Mouse (Mus musculus) lung, postnatal 0 days (tissue): Measurements from ENCODE around the gene Ugt1a9. TPM values are rescaled to one million over a fixed set of nuclear protein-coding genes. Genes with fewer than 3 reads are reported as not detected.

Source experiments
- ATAC-seq: fragments of 200-750 bp; cut with Nextera tagmentation; 2 replicates; pipeline ENCODE4 v1.8.0; 2017; ENCODE audit warnings: moderate library complexity
- DNase-seq: peaks from one replicate; pipeline ENCODE4 v3.0.0-alpha.2; 2016; ENCODE audit warnings: low spot score
- H3K27ac ChIP-seq: fragments of 300-500 bp; sonication (generic); 2 replicates; pipeline ENCODE4 v1.5.1; 2014; ENCODE audit warnings: antibody characterized with exemption, mild to moderate bottlenecking, low read length, mixed read lengths
- H3K27me3 ChIP-seq: fragments of 300-500 bp; sonication (generic); replicated peaks from 2 replicates; pipeline ENCODE4 v1.6.1; 2014; ENCODE audit warnings: low read length, mixed read lengths; ENCODE audit not compliant: insufficient read depth
- H3K36me3 ChIP-seq: fragments of 300-500 bp; sonication (generic); 2 replicates; pipeline ENCODE4 v1.6.1; 2014; ENCODE audit warnings: low read length, mixed read lengths; ENCODE audit not compliant: insufficient read depth
- H3K4me1 ChIP-seq: fragments of 300-500 bp; sonication (generic); 2 replicates; pipeline ENCODE4 v1.6.1; 2014; ENCODE audit warnings: antibody characterized with exemption, low read depth, low read length, mixed read lengths; ENCODE audit not compliant: insufficient read depth
- H3K4me2 ChIP-seq: fragments of 300-500 bp; sonication (generic); replicated peaks from 2 replicates; pipeline ENCODE4 v1.6.1; 2014; ENCODE audit warnings: low read depth, mild to moderate bottlenecking, low read length, moderate library complexity, mixed read lengths
- H3K4me3 ChIP-seq: fragments of 300-500 bp; sonication (generic); 2 replicates; pipeline ENCODE4 v1.5.1; 2014; ENCODE audit warnings: low read depth, low read length
- H3K9ac ChIP-seq: fragments of 300-500 bp; sonication (generic); replicated peaks from 2 replicates; pipeline ENCODE4 v1.6.1; 2014; ENCODE audit warnings: low read depth, mild to moderate bottlenecking
- H3K9me3 ChIP-seq: fragments of 300-500 bp; sonication (generic); 2 replicates; pipeline ENCODE4 v1.6.1; 2016; ENCODE audit warnings: low read length, mixed read lengths
- CTCF ChIP-seq: IDR thresholded peaks from 2 replicates; pipeline ENCODE4 v1.5.1; 2016; ENCODE audit warnings: antibody characterized with exemption, mild to moderate bottlenecking
- EP300 ChIP-seq: IDR thresholded peaks from 2 replicates; pipeline ENCODE4 v1.6.1; 2016; ENCODE audit warnings: antibody characterized with exemption, mild to moderate bottlenecking, control low read depth
- WGBS: fragments of 180-500 bp; shearing (Covaris S2); extraction: QIAGEN DNeasy Blood & Tissue Kit; methylation state at CpG from one replicate; pipeline ENCODE4 v1.1.7; 2014; 5-methylcytosine and 5-hydroxymethylcytosine counted together
- polyA plus RNA-seq: library from polyadenylated mRNA; unstranded; fragments of >200 nt; fragmentation: Nextera tagmentation; extraction: Ambion mirVana; gene quantifications from 2 replicates; pipeline ENCODE4 v1.2.1, GENCODE M21; 2015

Ugt1a9 gene
- polyA plus RNA-seq, 1 experiment from 2014 or later: 0.13 TPM

- TF ChIP-seq CTCF (no peak), EP300 (no peak)
- 56% methylated on average over 4 of the region's 4 CpGs for WGBS
- ATAC-seq (no peak), DNase-seq (no peak)
- H3K4me1 ChIP-seq: no peaks in the 10 kb centered on the region
- peaks cover 72% of the 10 kb centered on the region for H3K9me3 ChIP-seq
- no peak overlapping the region for H3K4me3 ChIP-seq
- no peaks in the 10 kb centered on the region for H3K36me3 ChIP-seq
- H3K9ac ChIP-seq: no peak overlapping the region
- H3K27me3 ChIP-seq: no peaks in the 10 kb centered on the region
- H3K27ac ChIP-seq: no peak overlapping the region
- H3K4me2 ChIP-seq: no peak overlapping the region
Measured at GRCm38 (mm10) chr1:88234248-88234610, 163.6 kb downstream of the Ugt1a9 start.

- no peak for ATAC-seq
- 39% methylated on average over 5 of the region's 5 CpGs for WGBS
Measured at GRCm38 (mm10) chr1:88234646-88235045, 164.0 kb downstream of the Ugt1a9 start.

GRCm38 (mm10) chr1:88235046-88235893 is 164.7 kb downstream of the Ugt1a9 start:
- no peak; the same call in 1 of the 2 replicates for ATAC-seq
- no peak for TF ChIP-seq EP300
- no peak for TF ChIP-seq CTCF

More at GRCm38 (mm10) chr1:88234646-88235045, 164.0 kb downstream of the Ugt1a9 start:
- peaks cover 72% of the 10 kb centered on the region for H3K9me3 ChIP-seq
- H3K4me1 ChIP-seq: no peaks in the 10 kb centered on the region
- H3K36me3 ChIP-seq: no peaks in the 10 kb centered on the region
- H3K4me2 ChIP-seq: no peak overlapping the region
- no peak overlapping the region for H3K4me3 ChIP-seq
- no peak overlapping the region for H3K27ac ChIP-seq
- TF ChIP-seq CTCF: no peak
- TF ChIP-seq EP300: no peak
- no peak overlapping the region for H3K9ac ChIP-seq
- no peaks in the 10 kb centered on the region for H3K27me3 ChIP-seq
- DNase-seq: no peak

GRCm38 (mm10) chr1:88235894-88236415 is 165.4 kb downstream of the Ugt1a9 start:
- peaks cover 66% of the 10 kb centered on the region for H3K9me3 ChIP-seq
- ATAC-seq: no peak

More at GRCm38 (mm10) chr1:88235046-88235893, 164.7 kb downstream of the Ugt1a9 start:
- Histone ChIP-seq H3K4me1 (no peaks in the 10 kb centered on the region), H3K4me3 (no peak overlapping the region), H3K4me2 (no peak overlapping the region), H3K27ac (no peak overlapping the region), H3K36me3 (no peaks in the 10 kb centered on the region), H3K9me3 (peaks cover 66% of the 10 kb centered on the region), H3K27me3 (no peaks in the 10 kb centered on the region), H3K9ac (no peak overlapping the region)
- 57% methylated on average over 11 of the region's 11 CpGs for WGBS
- no peak for DNase-seq

GRCm38 (mm10) chr1:88237311-88237710 is 166.7 kb downstream of the Ugt1a9 start:
- Histone ChIP-seq H3K27me3 (no peaks in the 10 kb centered on the region), H3K27ac (no peak overlapping the region), H3K9me3 (peaks cover 61% of the 10 kb centered on the region), H3K4me1 (no peaks in the 10 kb centered on the region), H3K4me3 (no peak overlapping the region), H3K4me2 (no peak overlapping the region), H3K36me3 (no peaks in the 10 kb centered on the region), H3K9ac (no peak overlapping the region)
- ATAC-seq (peak; percentile 20), DNase-seq (no peak)
- TF ChIP-seq EP300: no peak
- no peak for TF ChIP-seq CTCF
- 68% methylated on average over 5 of the region's 5 CpGs for WGBS

More at GRCm38 (mm10) chr1:88235894-88236415, 165.4 kb downstream of the Ugt1a9 start:
- Histone ChIP-seq H3K27me3 (no peaks in the 10 kb centered on the region), H3K4me2 (no peak overlapping the region), H3K36me3 (no peaks in the 10 kb centered on the region), H3K27ac (no peak overlapping the region), H3K9ac (no peak overlapping the region), H3K4me3 (no peak overlapping the region), H3K4me1 (no peaks in the 10 kb centered on the region)
- WGBS: 51% methylated on average over 4 of the region's 4 CpGs
- TF ChIP-seq EP300 (no peak), CTCF (no peak)
- DNase-seq: no peak

GRCm38 (mm10) chr1:88238771-88239170 is 168.2 kb downstream of the Ugt1a9 start:
- ATAC-seq: no peak
- Histone ChIP-seq H3K4me1 (no peaks in the 10 kb centered on the region), H3K9ac (no peak overlapping the region), H3K4me3 (no peak overlapping the region), H3K27me3 (no peaks in the 10 kb centered on the region), H3K4me2 (no peak overlapping the region), H3K9me3 (peaks cover 56% of the 10 kb centered on the region), H3K36me3 (no peaks in the 10 kb centered on the region), H3K27ac (no peak overlapping the region)
- WGBS: 73% methylated on average over 6 of the region's 6 CpGs
- peak; percentile 27 for DNase-seq
- TF ChIP-seq EP300 (no peak), CTCF (no peak)
